Mouse (Mus musculus) c-Kit-positive CD71-positive TER-119-positive erythroid progenitor cells, embryonic 14.5 days (primary cell): ENCODE measurements around the gene Phlpp2.

Experiments used
- DNase-seq: peaks from one replicate; pipeline ENCODE4 v3.0.0-alpha.2; 2013; ENCODE audit warnings: low spot score

Gene Phlpp2

GRCm38 (mm10) chr8:109902379-109902778 lies 34.0 kb downstream of the Phlpp2 start:
- no peak for DNase-seq

GRCm38 (mm10) chr8:109903909-109904469 lies 35.6 kb downstream of the Phlpp2 start:
- DNase-seq: no peak

- no peak for DNase-seq
Measured at GRCm38 (mm10) chr8:109904928-109905668, 36.8 kb downstream of the Phlpp2 start.

- no peak for DNase-seq
Measured at GRCm38 (mm10) chr8:109906907-109907306, 38.6 kb downstream of the Phlpp2 start.

- no peak for DNase-seq
Measured at GRCm38 (mm10) chr8:109907376-109907775, 39.0 kb downstream of the Phlpp2 start.

GRCm38 (mm10) chr8:109917277-109917676 lies 48.9 kb downstream of the Phlpp2 start:
- DNase-seq: peak; percentile 47

GRCm38 (mm10) chr8:109920406-109921390 lies 52.4 kb downstream of the Phlpp2 start:
- DNase-seq: no peak

GRCm38 (mm10) chr8:109941606-109942360 lies 73.4 kb downstream of the Phlpp2 start:
- no peak for DNase-seq

- DNase-seq: no peak
Measured at GRCm38 (mm10) chr8:109945153-109945632, 76.9 kb downstream of the Phlpp2 start.

GRCm38 (mm10) chr8:109945694-109946093 lies 77.4 kb downstream of the Phlpp2 start:
- no peak for DNase-seq

GRCm38 (mm10) chr8:109946272-109946671 lies 77.9 kb downstream of the Phlpp2 start:
- no peak for DNase-seq

- DNase-seq: no peak
Measured at GRCm38 (mm10) chr8:109947447-109948284, 79.3 kb downstream of the Phlpp2 start.

GRCm38 (mm10) chr8:109948285-109948564 lies 79.9 kb downstream of the Phlpp2 start:
- DNase-seq: no peak

- no peak for DNase-seq
Measured at GRCm38 (mm10) chr8:109952171-109952570, 83.8 kb downstream of the Phlpp2 start.

- no peak for DNase-seq
Measured at GRCm38 (mm10) chr8:109954486-109954948, 86.2 kb downstream of the Phlpp2 start.

GRCm38 (mm10) chr8:109957167-109958028 lies 89.1 kb downstream of the Phlpp2 start:
- DNase-seq: no peak

GRCm38 (mm10) chr8:109958036-109958655 lies 89.8 kb downstream of the Phlpp2 start:
- no peak for DNase-seq

- DNase-seq: no peak
Measured at GRCm38 (mm10) chr8:109959112-109959511, 90.8 kb downstream of the Phlpp2 start.

- DNase-seq: peak; percentile 22
Measured at GRCm38 (mm10) chr8:109961693-109962367, 93.5 kb downstream of the Phlpp2 start, which contains the start of gene Marveld3. Gene Marveld3, minus strand, starts transcription at chr8:109962203.
